Mouse (Mus musculus) stomach, postnatal 0 days (tissue): ENCODE results near the gene Iqsec2.

Experiments used
- CTCF ChIP-seq: IDR thresholded peaks from 2 replicates; pipeline ENCODE4 v1.5.1; 2016; ENCODE audit warnings: antibody characterized with exemption, low read depth, mild to moderate bottlenecking, moderate library complexity
- EP300 ChIP-seq: optimal IDR thresholded peaks from 2 replicates; pipeline ENCODE3; 2016; ENCODE audit warnings: antibody characterized with exemption

- TF ChIP-seq EP300, result no peak
- TF ChIP-seq CTCF, result no peak
Measured at GRCm38 (mm10) chrX:152135195-152135594, 8.9 kb upstream of the Iqsec2 start.
